Mouse (Mus musculus) intestine, embryonic 16.5 days (tissue): Measurements from ENCODE around the gene Anxa8. TPM values are rescaled to one million over a fixed set of nuclear protein-coding genes. Genes with fewer than 3 reads are reported as not detected.
A peak's percentile ranks its signal among the peaks of the same experiment; 100 is the strongest.

Experiments
- ATAC-seq: fragments of 200-750 bp; cut with Nextera tagmentation; 2 replicates; pipeline ENCODE4 v1.8.0; 2017; ENCODE audit warnings: moderate TSS enrichment, moderate library complexity
- H3K27ac ChIP-seq: fragments of 300-500 bp; sonication (generic); 2 replicates; pipeline ENCODE4 v1.5.1; 2014; ENCODE audit warnings: mild to moderate bottlenecking, low read length
- H3K27me3 ChIP-seq: fragments of 300-500 bp; sonication (generic); replicated peaks from 2 replicates; pipeline ENCODE4 v1.6.1; 2014; ENCODE audit warnings: low read length, control low read depth, mixed read lengths; ENCODE audit not compliant: control insufficient read depth, insufficient read depth
- H3K36me3 ChIP-seq: fragments of 300-500 bp; sonication (generic); 2 replicates; pipeline ENCODE4 v1.6.1; 2014; ENCODE audit warnings: low read length, control low read depth; ENCODE audit not compliant: control insufficient read depth, insufficient read depth
- H3K4me1 ChIP-seq: fragments of 300-500 bp; sonication (generic); 2 replicates; pipeline ENCODE4 v1.6.1; 2014; ENCODE audit warnings: low read length, control low read depth, mixed read lengths; ENCODE audit not compliant: control insufficient read depth, insufficient read depth
- H3K4me2 ChIP-seq: fragments of 300-500 bp; sonication (generic); 2 replicates; pipeline ENCODE4 v1.6.1; 2014; ENCODE audit warnings: low read depth, low read length, control low read depth
- H3K4me3 ChIP-seq: fragments of 300-500 bp; sonication (generic); 2 replicates; pipeline ENCODE4 v1.5.1; 2014; ENCODE audit warnings: mild to moderate bottlenecking, low read length
- H3K9ac ChIP-seq: fragments of 300-500 bp; sonication (generic); 2 replicates; pipeline ENCODE4 v1.6.1; 2014; ENCODE audit warnings: low read depth, low read length
- H3K9me3 ChIP-seq: fragments of 300-500 bp; sonication (generic); 2 replicates; pipeline ENCODE4 v1.6.1; 2016; ENCODE audit warnings: low read length, control low read depth; ENCODE audit not compliant: control insufficient read depth
- WGBS: fragments of 180-500 bp; shearing (Covaris S2); extraction: QIAGEN DNeasy Blood & Tissue Kit; methylation state at CpG from one replicate; pipeline ENCODE4 v1.1.7; 2014; 5-methylcytosine and 5-hydroxymethylcytosine counted together
- polyA plus RNA-seq: library from polyadenylated mRNA; unstranded; fragments of >200 nt; fragmentation: Nextera tagmentation; extraction: Ambion mirVana; gene quantifications from 2 replicates; pipeline ENCODE4 v1.2.1, GENCODE M21; 2015

The Anxa8 gene
- polyA plus RNA-seq, 1 experiment from 2014 or later, result 6.7 TPM

GRCm38 (mm10) chr14:34104892-34105291 is 19.1 kb downstream of the Anxa8 start:
- no peaks in the 10 kb centered on the region for H3K9me3 ChIP-seq
- H3K4me2 ChIP-seq, result no peak overlapping the region
- H3K4me1 ChIP-seq, result peaks cover 3% of the 10 kb centered on the region; the same call in 1 of the 2 replicates
- no peak overlapping the region for H3K27ac ChIP-seq
- no peaks in the 10 kb centered on the region for H3K27me3 ChIP-seq
- no peak overlapping the region for H3K4me3 ChIP-seq
- ATAC-seq, result peak; percentile 55
- H3K36me3 ChIP-seq, result no peaks in the 10 kb centered on the region
- H3K9ac ChIP-seq, result no peak overlapping the region
- 26% methylated on average over 8 of the region's 8 CpGs for WGBS

- 59% methylated on average over 11 of the region's 12 CpGs for WGBS
- H3K4me3 ChIP-seq, result no peak overlapping the region
- peaks cover 3% of the 10 kb centered on the region; the same call in 1 of the 2 replicates for H3K4me1 ChIP-seq
- H3K4me2 ChIP-seq, result no peak overlapping the region
- H3K9me3 ChIP-seq, result no peaks in the 10 kb centered on the region
- no peaks in the 10 kb centered on the region for H3K36me3 ChIP-seq
- H3K27me3 ChIP-seq, result no peaks in the 10 kb centered on the region
- peak; percentile 31; the same call in 1 of the 2 replicates for ATAC-seq
- no peak overlapping the region for H3K27ac ChIP-seq
- H3K9ac ChIP-seq, result no peak overlapping the region
Measured at GRCm38 (mm10) chr14:34106389-34107062, 20.7 kb downstream of the Anxa8 start.

DNA sequence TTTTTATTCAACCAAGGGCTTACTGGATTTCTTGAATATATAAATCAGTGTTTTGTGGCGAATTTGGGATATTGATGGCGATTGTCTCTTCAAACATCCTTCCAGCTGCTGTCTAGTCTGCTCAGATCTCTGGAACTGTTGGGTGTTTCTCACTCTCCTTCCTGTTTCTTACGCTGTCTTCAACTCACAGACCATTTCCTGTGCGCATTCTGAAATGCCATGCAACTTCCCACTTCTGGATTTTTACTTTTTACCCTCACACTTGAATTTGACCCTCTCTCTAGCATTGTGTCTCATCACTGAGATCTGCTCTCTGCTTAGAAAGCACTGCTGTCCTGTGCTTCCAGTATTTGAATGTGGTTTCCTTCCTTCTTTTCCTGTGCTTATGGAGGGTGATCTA is 21.8 kb downstream of the Anxa8 start:
- no peak for ATAC-seq
- Histone ChIP-seq H3K27me3 (no peaks in the 10 kb centered on the region), H3K4me3 (no peak overlapping the region), H3K27ac (no peak overlapping the region), H3K36me3 (no peaks in the 10 kb centered on the region), H3K9me3 (no peaks in the 10 kb centered on the region), H3K9ac (no peak overlapping the region), H3K4me1 (peaks cover under 1% of the 10 kb centered on the region; the same call in 1 of the 2 replicates), H3K4me2 (no peak overlapping the region)
- 74% methylated on average over 4 of the region's 4 CpGs for WGBS

DNA sequence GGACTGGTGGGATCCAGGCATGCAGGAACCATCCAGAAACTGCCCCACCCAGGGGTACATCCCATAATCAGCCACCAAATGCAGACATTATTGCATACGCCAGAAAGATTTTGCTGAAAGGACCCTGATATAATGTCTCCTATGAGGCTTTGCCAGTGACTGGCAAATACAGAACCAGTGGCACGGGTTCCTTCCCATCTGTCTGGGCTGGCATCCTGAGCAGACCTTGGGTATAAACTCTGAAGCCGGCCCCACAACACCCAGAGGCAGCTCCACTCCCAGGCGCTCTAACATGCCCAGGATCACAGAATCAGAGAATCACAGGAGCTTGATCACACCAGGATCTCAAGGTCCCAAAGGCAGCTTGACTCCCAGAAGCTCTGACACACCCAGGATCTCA is 28.5 kb downstream of the Anxa8 start:
- H3K4me1 ChIP-seq, result no peaks in the 10 kb centered on the region
- no peak for ATAC-seq
- no peak overlapping the region for H3K4me2 ChIP-seq
- no peak overlapping the region for H3K9ac ChIP-seq
- 86% methylated on average over 4 of the region's 4 CpGs for WGBS
- H3K27me3 ChIP-seq, result no peaks in the 10 kb centered on the region
- H3K9me3 ChIP-seq, result no peaks in the 10 kb centered on the region
- H3K36me3 ChIP-seq, result no peaks in the 10 kb centered on the region
- H3K4me3 ChIP-seq, result no peak overlapping the region
- H3K27ac ChIP-seq, result no peak overlapping the region

DNA sequence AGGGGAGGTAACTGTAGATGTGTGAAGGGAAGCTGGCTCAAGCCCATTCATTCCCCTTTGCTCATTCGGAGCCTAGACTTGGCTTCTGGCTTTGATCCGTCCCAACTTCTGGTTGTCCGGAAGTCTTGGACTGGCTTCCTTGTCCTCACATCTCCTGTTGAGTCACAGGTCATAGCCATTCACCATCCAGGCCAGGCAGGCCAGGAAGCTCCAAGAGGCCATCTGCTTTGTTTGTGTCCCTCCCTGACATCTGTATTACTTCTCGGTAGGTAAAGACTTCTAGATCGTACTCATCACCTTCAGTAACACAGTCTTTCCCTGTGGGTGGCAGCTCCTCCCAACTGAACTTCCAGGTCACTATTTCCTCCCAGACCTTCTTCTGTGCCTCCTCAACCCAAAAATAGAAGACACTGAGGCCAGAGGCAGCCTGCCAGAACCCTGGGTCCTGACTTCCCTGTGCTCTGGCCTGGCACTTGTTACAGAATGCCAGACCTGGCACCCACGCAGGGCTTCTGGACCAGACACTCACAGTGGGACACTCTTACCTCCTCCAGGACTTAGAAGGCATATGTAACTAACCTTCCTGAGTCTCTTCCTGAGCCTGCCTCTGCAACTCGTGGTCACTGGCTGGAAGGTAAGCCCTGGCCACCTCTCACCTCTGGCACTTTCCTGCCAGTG is 33.4 kb downstream of the Anxa8 start:
- no peak for ATAC-seq
- Histone ChIP-seq H3K4me1 (no peaks in the 10 kb centered on the region), H3K27ac (no peak overlapping the region), H3K27me3 (no peaks in the 10 kb centered on the region), H3K36me3 (no peaks in the 10 kb centered on the region), H3K4me3 (no peak overlapping the region), H3K9ac (no peak overlapping the region), H3K9me3 (no peaks in the 10 kb centered on the region), H3K4me2 (no peak overlapping the region)
- WGBS, result 73% methylated on average over 7 of the region's 7 CpGs

DNA sequence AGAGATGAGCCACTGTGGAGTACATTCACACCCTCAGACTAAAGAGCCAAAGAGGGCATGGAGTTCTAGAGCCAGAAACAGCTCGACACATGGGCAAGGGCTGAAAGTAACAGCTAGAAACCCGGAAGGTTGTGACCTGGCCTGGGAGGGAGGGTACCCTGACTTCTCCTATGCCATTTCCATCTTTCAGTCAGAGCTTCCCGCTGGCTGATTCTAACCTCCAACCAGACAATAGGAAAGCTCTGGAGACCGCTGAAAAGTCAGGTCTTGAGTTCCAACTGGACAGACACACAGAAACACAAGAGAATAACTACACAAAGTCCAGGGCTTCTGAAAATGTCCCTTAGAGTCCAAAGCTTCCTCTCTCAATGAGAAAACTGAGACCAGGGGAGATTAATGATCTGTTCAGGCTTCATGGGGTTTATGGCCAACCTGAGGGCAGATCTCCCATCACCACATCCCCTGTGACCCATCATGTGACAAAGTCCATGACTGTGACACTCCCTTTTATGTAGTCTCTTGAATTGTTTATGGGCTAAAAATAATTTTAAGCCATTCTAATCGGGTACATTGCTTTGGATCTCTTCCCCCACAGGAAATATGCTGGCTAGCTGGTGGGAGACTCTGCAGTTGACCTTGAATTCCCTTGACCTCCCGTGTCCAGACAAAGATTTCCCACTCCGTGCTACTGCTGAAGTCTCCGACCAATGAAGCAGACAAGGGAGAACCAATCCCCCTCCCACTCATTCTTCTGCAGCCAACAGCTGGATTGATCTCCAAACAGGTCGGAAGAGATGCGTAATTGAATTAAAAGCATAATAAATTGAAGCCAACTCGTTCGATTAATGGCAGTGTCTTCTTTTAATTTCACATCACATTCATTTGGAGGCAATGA is 34.5 kb downstream of the Anxa8 start:
- no peak overlapping the region for H3K9ac ChIP-seq
- WGBS, result 76% methylated on average over 12 of the region's 12 CpGs
- no peaks in the 10 kb centered on the region for H3K9me3 ChIP-seq
- H3K27me3 ChIP-seq, result no peaks in the 10 kb centered on the region
- no peak overlapping the region for H3K4me3 ChIP-seq
- no peaks in the 10 kb centered on the region for H3K36me3 ChIP-seq
- H3K4me1 ChIP-seq, result no peaks in the 10 kb centered on the region
- no peak overlapping the region for H3K27ac ChIP-seq
- no peak overlapping the region for H3K4me2 ChIP-seq
- ATAC-seq, result no peak

DNA sequence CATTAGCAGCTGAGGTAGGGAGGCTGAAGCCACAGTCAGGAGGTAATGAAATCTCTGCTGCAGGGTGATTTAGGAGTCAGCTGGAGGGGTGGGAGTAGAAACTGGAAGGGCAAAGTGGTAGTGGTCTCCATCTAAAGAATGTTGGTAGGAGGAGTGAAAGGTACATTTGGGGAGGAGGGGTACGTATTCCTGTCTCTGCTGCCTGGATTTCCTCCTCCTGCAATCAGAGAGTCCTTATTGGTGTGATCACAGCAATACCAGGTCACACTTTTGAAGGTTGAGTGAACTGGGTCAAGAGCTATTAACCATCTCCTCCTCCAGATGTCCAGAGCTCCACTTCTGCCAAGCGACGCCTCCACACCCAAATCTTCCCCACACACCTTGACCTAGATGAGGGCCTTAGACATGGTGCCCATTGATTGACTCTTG is 35.2 kb downstream of the Anxa8 start:
- Histone ChIP-seq H3K27me3 (no peaks in the 10 kb centered on the region), H3K9me3 (no peaks in the 10 kb centered on the region), H3K36me3 (no peaks in the 10 kb centered on the region), H3K9ac (no peak overlapping the region), H3K4me3 (no peak overlapping the region), H3K4me1 (no peaks in the 10 kb centered on the region), H3K27ac (no peak overlapping the region), H3K4me2 (no peak overlapping the region)
- 89% methylated on average over 3 of the region's 3 CpGs for WGBS
- ATAC-seq, result no peak

DNA sequence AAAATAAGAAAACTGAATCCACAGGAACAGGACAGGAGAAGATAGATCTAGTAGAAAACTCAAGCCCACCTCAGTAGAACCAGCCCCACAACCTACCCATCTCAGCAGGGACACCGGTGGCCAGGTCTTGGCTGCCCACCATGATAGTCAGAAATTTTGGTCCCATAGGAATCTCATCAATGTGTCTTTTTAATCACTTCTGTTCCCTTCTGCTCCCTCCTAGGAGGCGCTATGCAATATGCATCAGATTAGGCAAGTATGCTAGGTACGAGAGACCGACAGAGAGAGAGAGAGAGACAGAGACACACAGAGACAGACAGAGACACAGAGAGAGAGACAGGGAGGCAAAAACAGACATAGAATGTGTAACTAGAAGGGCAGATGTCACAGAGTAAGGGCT is 35.9 kb downstream of the Anxa8 start:
- Histone ChIP-seq H3K27me3 (no peaks in the 10 kb centered on the region), H3K4me2 (no peak overlapping the region), H3K4me3 (no peak overlapping the region), H3K9me3 (no peaks in the 10 kb centered on the region), H3K4me1 (no peaks in the 10 kb centered on the region), H3K27ac (no peak overlapping the region), H3K36me3 (no peaks in the 10 kb centered on the region), H3K9ac (no peak overlapping the region)
- WGBS, result 91% methylated on average over 4 of the region's 4 CpGs
- ATAC-seq, result no peak

- Histone ChIP-seq H3K4me3 (no peak overlapping the region), H3K9ac (no peak overlapping the region), H3K4me2 (no peak overlapping the region), H3K36me3 (no peaks in the 10 kb centered on the region), H3K4me1 (no peaks in the 10 kb centered on the region), H3K27ac (no peak overlapping the region), H3K27me3 (no peaks in the 10 kb centered on the region), H3K9me3 (no peaks in the 10 kb centered on the region)
- ATAC-seq, result no peak
- WGBS, result 65% methylated on average over 6 of the region's 6 CpGs
Measured at GRCm38 (mm10) chr14:34131216-34131615, 45.4 kb downstream of the Anxa8 start.
